Mouse (Mus musculus): ENCODE results near the gene Jmy.
"Not testable (repeated sequence)": the region's sequence is repeated elsewhere in the genome, so short reads cannot be mapped to it uniquely, and the experiment has no call there.

The Jmy gene

GRCm38 (mm10) chr13:93499167-93499972, at the start of gene Jmy:
Jmy (minus strand) TSS chr13:93499808.
- peak; percentile 67 to 72 for DNase-seq

GRCm38 (mm10) chr13:93547641-93548040, 48.0 kb upstream of the Jmy start:
- no peak for DNase-seq

- DNase-seq = no peak
Observed at GRCm38 (mm10) chr13:93546011-93546410, 46.4 kb upstream of the Jmy start.

- DNase-seq = no peak
Observed at GRCm38 (mm10) chr13:93544274-93544673, 44.7 kb upstream of the Jmy start.

- no peak for DNase-seq
Observed at GRCm38 (mm10) chr13:93539311-93539710, 39.7 kb upstream of the Jmy start.

GRCm38 (mm10) chr13:93518753-93519319, 19.2 kb upstream of the Jmy start:
- DNase-seq = no peak

- no peak for DNase-seq
Observed at GRCm38 (mm10) chr13:93517223-93517622, 17.6 kb upstream of the Jmy start.

GRCm38 (mm10) chr13:93514000-93514795, 14.6 kb upstream of the Jmy start:
- no peak for DNase-seq

- DNase-seq = no peak
Observed at GRCm38 (mm10) chr13:93510447-93511180, 11.0 kb upstream of the Jmy start.

GRCm38 (mm10) chr13:93506920-93507319, 7.3 kb upstream of the Jmy start:
- DNase-seq = not testable (repeated sequence)

- DNase-seq = no peak
Observed at GRCm38 (mm10) chr13:93501724-93502123, 2.1 kb upstream of the Jmy start.

GRCm38 (mm10) chr13:93499973-93500633, 495 bp upstream of the Jmy start:
- DNase-seq = no peak

- DNase-seq = peak; percentile 26 to 30
Observed at GRCm38 (mm10) chr13:93498211-93499166, 1.1 kb downstream of the Jmy start.

GRCm38 (mm10) chr13:93496977-93497376, 2.6 kb downstream of the Jmy start:
- no peak for DNase-seq

- DNase-seq = no peak
Observed at GRCm38 (mm10) chr13:93488510-93488909, 11.1 kb downstream of the Jmy start.

- DNase-seq = no peak
Observed at GRCm38 (mm10) chr13:93487734-93488133, 11.9 kb downstream of the Jmy start.

GRCm38 (mm10) chr13:93484276-93484675, 15.3 kb downstream of the Jmy start:
- no peak for DNase-seq

GRCm38 (mm10) chr13:93481110-93481509, 18.5 kb downstream of the Jmy start:
- DNase-seq = no peak

- DNase-seq = no peak
Observed at GRCm38 (mm10) chr13:93478344-93478743, 21.3 kb downstream of the Jmy start.

- no peak for DNase-seq
Observed at GRCm38 (mm10) chr13:93468355-93468754, 31.3 kb downstream of the Jmy start.

- no peak for DNase-seq
Observed at GRCm38 (mm10) chr13:93459566-93459965, 40.0 kb downstream of the Jmy start.

Data from thymus, adult 18-20 months (tissue).